Comparison of ENCODE assay signal across 20 mouse cellular contexts in the genomic region with DNA sequence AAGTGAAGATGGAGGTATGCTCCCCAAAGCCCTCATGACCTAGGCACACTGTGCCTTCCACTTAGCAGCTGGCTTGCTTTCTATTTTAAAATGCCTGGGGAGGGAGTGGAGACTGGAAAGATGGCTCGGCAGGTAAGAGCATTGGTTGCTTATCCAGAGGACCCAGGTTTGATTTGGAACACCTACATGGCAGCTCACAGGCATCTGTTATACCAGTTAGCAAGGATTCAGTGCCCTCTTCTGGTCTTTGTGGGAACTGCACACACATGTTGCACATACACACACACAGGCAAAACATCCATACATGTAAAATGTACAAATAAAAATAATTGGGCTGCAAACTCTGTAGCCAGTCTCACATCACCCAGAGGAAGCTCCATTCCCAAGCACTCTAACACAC.
A peak's percentile ranks its signal among the peaks of the same experiment; 100 is the strongest.
DNase-seq lines count a peak whose midpoint lies in the region; ATAC-seq and TF ChIP-seq lines count a peak whose summit lies in the region.
"Had no signal": no experiment of that assay in that cellular context is flagged by ENCODE, and none has a peak within 500 bp of the region (broad histone marks: within the 10 kb centered on the region; RNA-seq: fewer than 3 reads in every experiment).

No protein-coding gene starts in this region.

- 91% methylated on average over 1 of the region's 1 CpGs for WGBS in forebrain, postnatal 0 days
- 89% methylated on average over 1 of the region's 1 CpGs for WGBS in forebrain, embryonic 15.5 days
- 100% methylated on average over 1 of the region's 1 CpGs for WGBS in kidney, adult 2 months
- WGBS in lung, postnatal 0 days, result 100% methylated on average over 1 of the region's 1 CpGs

- no peaks in the 10 kb centered on the region for H3K27me3 ChIP-seq in forebrain, postnatal 0 days (ENCODE audit: insufficient read depth, low read length)
- H3K27me3 ChIP-seq in forebrain, embryonic 15.5 days, result no peaks in the 10 kb centered on the region
- no peaks in the 10 kb centered on the region for H3K27me3 ChIP-seq in kidney, adult 2 months (replicated peaks; ENCODE audit: control insufficient read depth, insufficient read depth, low read length)
- no peaks in the 10 kb centered on the region for H3K27me3 ChIP-seq in lung, postnatal 0 days (replicated peaks; ENCODE audit: insufficient read depth, low read length)
- H3K27me3 ChIP-seq: limb, embryonic 12.5 days; liver, embryonic 15.5 days had no signal

- no peaks in the 10 kb centered on the region for H3K4me1 ChIP-seq in forebrain, postnatal 0 days (ENCODE audit: insufficient read depth)
- peaks cover 3% of the 10 kb centered on the region; the same call in 1 of the 2 replicates for H3K4me1 ChIP-seq in forebrain, embryonic 15.5 days
- H3K4me1 ChIP-seq in kidney, adult 2 months (ENCODE audit: control insufficient read depth, insufficient read depth, low read length), result no peaks in the 10 kb centered on the region
- no peaks in the 10 kb centered on the region for H3K4me1 ChIP-seq in lung, postnatal 0 days (ENCODE audit: insufficient read depth, low read depth, low read length)
- H3K4me1 ChIP-seq: embryonic facial prominence, embryonic 10.5 days; limb, embryonic 12.5 days; liver, embryonic 15.5 days; midbrain, embryonic 10.5 days had no signal

- no peak overlapping the region for H3K4me2 ChIP-seq in forebrain, postnatal 0 days (ENCODE audit: low read depth)
- no peak overlapping the region for H3K4me2 ChIP-seq in forebrain, embryonic 15.5 days (replicated peaks)
- H3K4me2 ChIP-seq in lung, postnatal 0 days (replicated peaks; ENCODE audit: low read depth, low read length), result no peak overlapping the region
- H3K4me2 ChIP-seq: hindbrain, embryonic 14.5 days; limb, embryonic 12.5 days; liver, embryonic 15.5 days had no signal

- intact Hi-C loops in gastrocnemius, postnatal 14 days (cut with DNase I; ENCODE audit: low total_unique reads), result no loop called here

- peak; percentile 23; the same call in 1 of the 2 replicates for TF ChIP-seq CTCF in forebrain, postnatal 0 days (IDR thresholded peaks at IDR 0.05; ENCODE audit: low read depth)
- TF ChIP-seq CTCF in kidney, adult 2 months (conservative IDR thresholded peaks at IDR 0.05; ENCODE audit: insufficient read depth, insufficient read length, low read depth, low read length), result 0 out of 2 replicates have a peak, but pooled peaks have one; percentile 5
- peak; percentile 46; the same call in 1 of the 2 replicates for TF ChIP-seq CTCF in lung, postnatal 0 days (IDR thresholded peaks at IDR 0.05)

- no peak overlapping the region for H3K4me3 ChIP-seq in forebrain, postnatal 0 days (ENCODE audit: low read depth, low read length)
- H3K4me3 ChIP-seq in forebrain, embryonic 15.5 days, result no peak overlapping the region
- H3K4me3 ChIP-seq in kidney, adult 2 months (ENCODE audit: insufficient read depth, low read depth, low read length), result no peak overlapping the region
- H3K4me3 ChIP-seq in lung, postnatal 0 days (ENCODE audit: low read depth, low read length), result no peak overlapping the region
- H3K4me3 ChIP-seq: embryonic facial prominence, embryonic 10.5 days; limb, embryonic 12.5 days; liver, embryonic 15.5 days; midbrain, embryonic 10.5 days had no signal

- DNase-seq in forebrain, postnatal 0 days, result no peak
- DNase-seq in kidney, adult 2 months, result no peak
- no peak for DNase-seq in kidney, adult 11 months
- DNase-seq in lung, postnatal 0 days (ENCODE audit: low spot score), result no peak
- DNase-seq in lung, postnatal 14 days, result no peak
- DNase-seq in induced T-regulatory cell, adult 2 months (ENCODE audit: low read depth), result peak; percentile 8
- no peak for DNase-seq in gastrocnemius, postnatal 14 days
- DNase-seq: adrenal gland, adult 8-10 months; cerebellum, adult 8-10 months; gastrocnemius, postnatal 25 days; kidney, adult 18-20 months; layer of hippocampus, adult 9-11 months; thymus, postnatal 36 days had no signal

- H3K36me3 ChIP-seq in forebrain, postnatal 0 days (ENCODE audit: insufficient read depth), result peaks cover 28% of the 10 kb centered on the region
- H3K36me3 ChIP-seq in forebrain, embryonic 15.5 days, result peaks cover 39% of the 10 kb centered on the region
- H3K36me3 ChIP-seq in kidney, adult 2 months (ENCODE audit: control insufficient read depth, insufficient read depth, low read length), result peaks cover 13% of the 10 kb centered on the region
- H3K36me3 ChIP-seq in lung, postnatal 0 days (ENCODE audit: insufficient read depth, low read length), result peaks cover 25% of the 10 kb centered on the region

- no peak for TF ChIP-seq EP300 in lung, postnatal 0 days (IDR thresholded peaks at IDR 0.05)

- 0 out of 2 replicates have a peak, but pooled peaks cover 7% of the 10 kb centered on the region for H3K9me3 ChIP-seq in forebrain, postnatal 0 days (ENCODE audit: low read length)
- H3K9me3 ChIP-seq in forebrain, embryonic 15.5 days, result peaks cover 6% of the 10 kb centered on the region; the same call in 1 of the 2 replicates
- H3K9me3 ChIP-seq in lung, postnatal 0 days (ENCODE audit: low read length), result peaks cover 7% of the 10 kb centered on the region
- H3K9me3 ChIP-seq: liver, embryonic 15.5 days had no signal

- H3K9ac ChIP-seq in forebrain, postnatal 0 days, result no peak overlapping the region
- H3K9ac ChIP-seq in forebrain, embryonic 15.5 days (replicated peaks), result no peak overlapping the region
- no peak overlapping the region for H3K9ac ChIP-seq in lung, postnatal 0 days (replicated peaks; ENCODE audit: low read depth)
- H3K9ac ChIP-seq: hindbrain, embryonic 14.5 days; limb, embryonic 12.5 days; liver, embryonic 15.5 days had no signal

- no peak for ATAC-seq in forebrain, postnatal 0 days
- ATAC-seq in forebrain, embryonic 15.5 days (replicated peaks), result no peak
- no peak for ATAC-seq in lung, postnatal 0 days
- ATAC-seq: CD4-positive, CD25-positive, alpha-beta regulatory T cell, adult 4 months had no signal

- no peak for TF ChIP-seq POLR2A in kidney, adult 2 months (IDR thresholded peaks at IDR 0.05; ENCODE audit: low read depth, low read length)

- no peak overlapping the region for H3K27ac ChIP-seq in forebrain, postnatal 0 days (ENCODE audit: low read depth, low read length)
- no peak overlapping the region for H3K27ac ChIP-seq in forebrain, embryonic 15.5 days (replicated peaks)
- H3K27ac ChIP-seq in kidney, adult 2 months (ENCODE audit: insufficient read depth, low read depth, low read length), result no peak overlapping the region
- no peak overlapping the region for H3K27ac ChIP-seq in lung, postnatal 0 days (ENCODE audit: low read length)
- H3K27ac ChIP-seq: embryonic facial prominence, embryonic 10.5 days; hindbrain, embryonic 14.5 days; limb, embryonic 12.5 days; liver, embryonic 15.5 days; midbrain, embryonic 10.5 days had no signal
